Mouse (Mus musculus): Measurements from ENCODE around the gene Lrrc75b. TPM values are rescaled to one million over a fixed set of nuclear protein-coding genes. Genes with fewer than 3 reads are reported as not detected.
"Not testable (repeated sequence)": the region's sequence is repeated elsewhere in the genome, so short reads cannot be mapped to it uniquely, and the experiment has no call there.

Lrrc75b gene
- polyA plus RNA-seq, 1 experiment = 0.42 TPM

DNA sequence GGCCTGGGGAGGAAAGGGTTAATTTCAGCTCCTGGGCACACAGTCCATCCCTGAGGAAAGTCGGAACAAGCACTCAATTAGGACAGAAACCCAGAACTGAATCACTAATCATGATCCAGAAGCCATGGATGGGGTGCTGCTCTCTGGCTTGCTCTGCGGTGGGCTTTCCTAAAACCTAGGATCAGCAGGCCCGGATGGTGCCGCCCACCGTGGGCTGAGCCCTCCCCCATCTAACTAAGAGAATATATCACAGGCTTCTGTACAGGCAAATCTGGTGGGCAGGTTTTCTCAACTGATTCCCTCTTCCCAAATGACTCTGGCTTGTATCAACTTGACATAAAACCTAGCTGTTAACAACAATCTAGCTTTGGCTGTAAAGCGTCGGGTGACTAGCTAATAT is 12.2 kb downstream of the Lrrc75b start:
- Histone ChIP-seq H3K27ac (ENCODE audit: control insufficient read depth, insufficient read depth, low read depth, low read length, poor library complexity) (no peak overlapping the region), H3K4me1 (ENCODE audit: control insufficient read depth, insufficient read depth, low read length) (no peaks in the 10 kb centered on the region; the same call in 1 of the 2 replicates), H3K4me3 (replicated peaks; ENCODE audit: control insufficient read depth, low read depth, low read length) (no peak overlapping the region)
- 74% methylated on average over 7 of the region's 7 CpGs for WGBS
- TF ChIP-seq POLR2A (IDR thresholded peaks at IDR 0.05; ENCODE audit: borderline replicate concordance, control insufficient read depth, low read depth, low read length) (no peak), CTCF (IDR thresholded peaks at IDR 0.05; ENCODE audit: control insufficient read depth, insufficient read depth, low read length) (no peak)

DNA sequence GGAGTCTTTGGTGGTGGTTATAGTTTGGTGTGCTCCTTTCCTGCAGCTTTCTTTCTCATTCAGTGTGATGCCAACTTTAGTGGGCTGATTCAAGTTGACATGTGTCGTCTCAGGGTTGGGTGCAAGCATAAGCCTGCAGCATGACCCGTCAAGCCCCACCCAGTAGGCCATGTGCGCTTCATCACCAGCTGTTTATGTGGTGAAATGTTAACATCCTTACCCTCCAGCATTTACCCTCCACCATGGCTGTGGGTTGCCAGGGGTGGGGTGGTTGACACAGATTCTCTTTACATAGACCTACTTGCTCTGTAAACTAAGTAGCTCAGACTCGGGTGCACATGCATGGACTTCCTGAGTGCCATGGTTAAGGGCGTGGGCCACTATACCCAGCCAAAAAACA is 24.0 kb downstream of the Lrrc75b start:
- no peak overlapping the region for H3K27ac ChIP-seq (ENCODE audit: control insufficient read depth, insufficient read depth, low read depth, low read length, poor library complexity)

DNA sequence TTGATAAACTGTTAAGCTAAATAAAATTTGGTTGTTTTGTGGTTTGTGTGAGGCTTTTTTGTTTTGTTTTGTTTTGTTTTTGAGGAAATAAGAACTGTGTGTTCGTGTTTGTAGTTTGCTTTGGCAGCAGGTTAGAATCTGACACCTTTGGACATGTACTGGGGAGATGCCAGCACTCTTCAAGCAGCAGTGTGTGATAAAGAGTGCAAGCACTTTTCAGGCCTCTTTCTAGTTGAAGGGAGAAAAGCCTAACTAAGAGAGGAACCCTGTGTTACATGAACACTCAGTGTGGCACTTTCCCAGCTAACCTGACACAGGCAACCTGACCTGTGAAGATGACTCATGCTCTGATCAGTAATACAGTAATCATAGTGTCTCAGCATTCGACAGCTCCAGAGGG is 24.7 kb downstream of the Lrrc75b start:
- TF ChIP-seq POLR2A (IDR thresholded peaks at IDR 0.05; ENCODE audit: borderline replicate concordance, control insufficient read depth, low read depth, low read length) (no peak), CTCF (IDR thresholded peaks at IDR 0.05; ENCODE audit: control insufficient read depth, insufficient read depth, low read length) (no peak)
- Histone ChIP-seq H3K27ac (ENCODE audit: control insufficient read depth, insufficient read depth, low read depth, low read length, poor library complexity) (no peak overlapping the region), H3K4me3 (replicated peaks; ENCODE audit: control insufficient read depth, low read depth, low read length) (no peak overlapping the region), H3K4me1 (ENCODE audit: control insufficient read depth, insufficient read depth, low read length) (no peaks in the 10 kb centered on the region; the same call in 1 of the 2 replicates)
- WGBS = 82% methylated on average over 2 of the region's 2 CpGs

More for the DNA sequence above, 24.0 kb downstream of the Lrrc75b start:
- TF ChIP-seq POLR2A (IDR thresholded peaks at IDR 0.05; ENCODE audit: borderline replicate concordance, control insufficient read depth, low read depth, low read length) (no peak), CTCF (IDR thresholded peaks at IDR 0.05; ENCODE audit: control insufficient read depth, insufficient read depth, low read length) (no peak)
- 88% methylated on average over 5 of the region's 5 CpGs for WGBS
- Histone ChIP-seq H3K4me3 (replicated peaks; ENCODE audit: control insufficient read depth, low read depth, low read length) (no peak overlapping the region), H3K4me1 (ENCODE audit: control insufficient read depth, insufficient read depth, low read length) (no peaks in the 10 kb centered on the region; the same call in 1 of the 2 replicates)

- Histone ChIP-seq H3K27ac (ENCODE audit: control insufficient read depth, insufficient read depth, low read depth, low read length, poor library complexity) (no peak overlapping the region), H3K4me1 (ENCODE audit: control insufficient read depth, insufficient read depth, low read length) (no peaks in the 10 kb centered on the region; the same call in 1 of the 2 replicates), H3K4me3 (replicated peaks; ENCODE audit: control insufficient read depth, low read depth, low read length) (no peak overlapping the region)
- no peak for TF ChIP-seq POLR2A (IDR thresholded peaks at IDR 0.05; ENCODE audit: borderline replicate concordance, control insufficient read depth, low read depth, low read length)
- no peak for TF ChIP-seq CTCF (IDR thresholded peaks at IDR 0.05; ENCODE audit: control insufficient read depth, insufficient read depth, low read length)
- 89% methylated on average over 8 of the region's 8 CpGs for WGBS
Measured at GRCm38 (mm10) chr10:75534934-75535333, 25.2 kb downstream of the Lrrc75b start.

DNA sequence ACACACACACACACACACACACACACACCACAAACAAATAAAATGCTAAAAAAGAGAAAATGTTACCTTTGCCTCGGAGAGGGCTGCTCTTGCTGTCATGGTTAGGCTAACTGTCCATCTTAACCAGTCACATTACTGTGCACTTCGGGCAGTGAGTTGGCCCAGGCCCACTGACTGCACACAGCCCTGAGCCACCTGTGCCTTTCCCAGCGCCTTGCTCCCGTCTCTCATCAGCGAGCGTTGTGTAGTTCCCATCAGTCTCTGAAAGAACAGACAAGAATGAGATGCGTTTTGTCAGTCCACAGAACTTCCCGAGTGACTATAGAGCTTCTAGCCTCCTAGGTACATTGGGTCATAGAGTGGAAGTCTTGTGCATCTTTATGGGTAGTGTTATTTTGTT is 25.9 kb downstream of the Lrrc75b start:
- Histone ChIP-seq H3K4me1 (ENCODE audit: control insufficient read depth, insufficient read depth, low read length) (no peaks in the 10 kb centered on the region; the same call in 1 of the 2 replicates), H3K27ac (ENCODE audit: control insufficient read depth, insufficient read depth, low read depth, low read length, poor library complexity) (no peak overlapping the region), H3K4me3 (replicated peaks; ENCODE audit: control insufficient read depth, low read depth, low read length) (no peak overlapping the region)
- TF ChIP-seq CTCF (IDR thresholded peaks at IDR 0.05; ENCODE audit: control insufficient read depth, insufficient read depth, low read length) = no peak
- TF ChIP-seq POLR2A (IDR thresholded peaks at IDR 0.05; ENCODE audit: borderline replicate concordance, control insufficient read depth, low read depth, low read length) = no peak
- WGBS = 89% methylated on average over 8 of the region's 8 CpGs

DNA sequence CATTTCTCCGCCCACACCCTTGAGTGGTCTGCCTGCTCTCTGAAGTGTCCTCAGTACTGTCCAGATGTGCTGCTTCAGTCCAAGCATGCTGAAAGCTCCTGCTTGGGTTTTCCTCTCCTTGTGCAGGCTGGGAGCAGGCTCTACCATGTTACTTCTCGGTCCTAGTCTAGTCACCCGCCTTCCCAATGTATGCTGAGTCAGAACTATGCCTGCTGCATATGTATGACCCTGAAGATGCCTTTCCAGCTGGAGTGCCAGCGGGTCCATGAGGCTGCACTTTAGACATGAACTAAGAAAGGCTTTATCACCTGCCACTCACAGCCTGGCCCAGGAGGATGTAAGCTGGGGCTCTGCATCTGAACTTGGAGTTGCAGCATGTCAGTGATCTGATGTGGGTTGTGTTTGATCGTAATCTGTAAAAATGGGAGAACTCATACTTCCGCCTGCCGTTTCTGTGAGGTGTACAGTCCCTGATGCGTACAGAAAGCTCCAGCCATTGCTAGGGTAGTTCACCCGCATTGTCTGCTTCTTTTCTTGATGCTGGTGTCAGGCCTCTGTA is 28.5 kb downstream of the Lrrc75b start:
- Histone ChIP-seq H3K4me1 (ENCODE audit: control insufficient read depth, insufficient read depth, low read length) (no peaks in the 10 kb centered on the region; the same call in 1 of the 2 replicates), H3K27ac (ENCODE audit: control insufficient read depth, insufficient read depth, low read depth, low read length, poor library complexity) (no peak overlapping the region), H3K4me3 (replicated peaks; ENCODE audit: control insufficient read depth, low read depth, low read length) (no peak overlapping the region)
- TF ChIP-seq POLR2A (IDR thresholded peaks at IDR 0.05; ENCODE audit: borderline replicate concordance, control insufficient read depth, low read depth, low read length) = no peak
- TF ChIP-seq CTCF (IDR thresholded peaks at IDR 0.05; ENCODE audit: control insufficient read depth, insufficient read depth, low read length) = no peak
- WGBS = 81% methylated on average over 9 of the region's 9 CpGs

- no peaks in the 10 kb centered on the region; the same call in 1 of the 2 replicates for H3K4me1 ChIP-seq (ENCODE audit: control insufficient read depth, insufficient read depth, low read length)
- H3K27ac ChIP-seq (ENCODE audit: control insufficient read depth, insufficient read depth, low read depth, low read length, poor library complexity) = no peak overlapping the region
- WGBS = 76% methylated on average over 2 of the region's 2 CpGs
- no peak overlapping the region for H3K4me3 ChIP-seq (replicated peaks; ENCODE audit: control insufficient read depth, low read depth, low read length)
- TF ChIP-seq POLR2A (IDR thresholded peaks at IDR 0.05; ENCODE audit: borderline replicate concordance, control insufficient read depth, low read depth, low read length) (no peak), CTCF (IDR thresholded peaks at IDR 0.05; ENCODE audit: control insufficient read depth, insufficient read depth, low read length) (no peak)
Measured at GRCm38 (mm10) chr10:75530322-75530721, 29.8 kb downstream of the Lrrc75b start.

GRCm38 (mm10) chr10:75525450-75525849 is 34.7 kb downstream of the Lrrc75b start:
- H3K4me1 ChIP-seq (ENCODE audit: control insufficient read depth, insufficient read depth, low read length); H3K4me3 ChIP-seq (replicated peaks; ENCODE audit: control insufficient read depth, low read depth, low read length); H3K27ac ChIP-seq (ENCODE audit: control insufficient read depth, insufficient read depth, low read depth, low read length, poor library complexity): not testable (repeated sequence)
- WGBS = 90% methylated on average over 9 of the region's 9 CpGs

DNA sequence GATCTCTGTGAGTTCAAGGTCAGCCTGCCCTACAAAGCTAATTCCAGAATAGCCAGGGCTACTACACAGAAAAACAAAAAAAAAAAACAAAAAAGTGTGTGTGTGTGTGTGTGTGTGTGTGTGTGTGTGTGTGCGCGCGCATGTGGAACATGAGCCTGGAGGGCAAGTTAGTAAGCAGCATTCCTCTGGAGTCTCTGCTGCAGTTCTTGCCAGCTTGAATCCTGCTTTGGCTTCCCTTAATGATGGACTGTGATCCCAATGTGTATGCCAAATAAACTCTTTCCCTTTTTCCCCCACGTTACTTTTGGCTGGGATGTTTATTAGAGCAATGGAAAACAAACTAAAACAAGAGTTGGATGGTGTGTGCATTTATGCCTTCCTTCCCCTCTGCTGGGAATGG is 38.5 kb downstream of the Lrrc75b start:
- TF ChIP-seq CTCF (IDR thresholded peaks at IDR 0.05; ENCODE audit: control insufficient read depth, insufficient read depth, low read length) (no peak), POLR2A (IDR thresholded peaks at IDR 0.05; ENCODE audit: borderline replicate concordance, control insufficient read depth, low read depth, low read length) (no peak)
- no peak overlapping the region for H3K27ac ChIP-seq (ENCODE audit: control insufficient read depth, insufficient read depth, low read depth, low read length, poor library complexity)
- WGBS = 92% methylated on average over 4 of the region's 4 CpGs
- no peaks in the 10 kb centered on the region for H3K4me1 ChIP-seq (ENCODE audit: control insufficient read depth, insufficient read depth, low read length)
- H3K4me3 ChIP-seq (replicated peaks; ENCODE audit: control insufficient read depth, low read depth, low read length) = no peak overlapping the region
